Mouse (Mus musculus): ENCODE results near the gene Limk1. TPM values are rescaled to one million over a fixed set of nuclear protein-coding genes. Genes with fewer than 3 reads are reported as not detected.
A peak's percentile ranks its signal among the peaks of the same experiment; 100 is the strongest.

Gene Limk1
- polyA plus RNA-seq, 1 experiment = 22.3 TPM

- TF ChIP-seq MAX (IDR thresholded peaks at IDR 0.05; ENCODE audit: low read depth) (no peak), POLR2A (IDR thresholded peaks at IDR 0.05; ENCODE audit: insufficient read length, low read depth) (no peak), MYOD1 (IDR thresholded peaks at IDR 0.05; ENCODE audit: control insufficient read depth in 1 of 3, insufficient read length in 2 of 3, low read depth in 2 of 3) (no peak), TCF12 (IDR thresholded peaks at IDR 0.05; ENCODE audit: insufficient read depth, poor library complexity, severe bottlenecking) (no peak), TCF3 (IDR thresholded peaks at IDR 0.05; ENCODE audit: insufficient read length, low read depth) (no peak), REST (IDR thresholded peaks at IDR 0.05; ENCODE audit: insufficient read depth, insufficient read length) (no peak), SRF (IDR thresholded peaks at IDR 0.05; ENCODE audit: control insufficient read depth, insufficient read length, low read depth) (no peak), POLR2AphosphoS2 (IDR thresholded peaks at IDR 0.05; ENCODE audit: insufficient read length, low read depth) (no peak), CEBPB (IDR thresholded peaks at IDR 0.05; ENCODE audit: insufficient read depth, poor library complexity, severe bottlenecking) (no peak), MYOG (IDR thresholded peaks at IDR 0.05; ENCODE audit: control insufficient read depth in 1 of 3, insufficient read depth in 1 of 3, insufficient read length in 2 of 3, low read depth in 2 of 3) (no peak), USF1 (IDR thresholded peaks at IDR 0.05; ENCODE audit: low read depth) (no peak), E2F4 (IDR thresholded peaks at IDR 0.05; ENCODE audit: insufficient read depth) (no peak)
- Histone ChIP-seq H3K36me3 (ENCODE audit: control insufficient read depth, insufficient read depth) (no peaks in the 10 kb centered on the region), H3K4me3 (no peak overlapping the region), H3K79me2 (ENCODE audit: control insufficient read depth, insufficient read depth) (no peaks in the 10 kb centered on the region), H3ac (ENCODE audit: control insufficient read depth, insufficient read length) (no peak overlapping the region), H3K4me2 (ENCODE audit: low read depth) (no peak overlapping the region), H3K27me3 (ENCODE audit: control insufficient read depth, insufficient read depth, insufficient read length) (no peaks in the 10 kb centered on the region)
These were observed 44.3 kb downstream of the Limk1 start for GRCm38 (mm10) chr5:134644121-134644520.

GRCm38 (mm10) chr5:134640371-134640770, 48.0 kb downstream of the Limk1 start:
- Histone ChIP-seq H3ac (ENCODE audit: control insufficient read depth, insufficient read length) (no peak overlapping the region), H3K4me3 (no peak overlapping the region), H3K27me3 (ENCODE audit: control insufficient read depth, insufficient read depth, insufficient read length) (no peaks in the 10 kb centered on the region), H3K79me2 (ENCODE audit: control insufficient read depth, insufficient read depth) (peaks cover 33% of the 10 kb centered on the region), H3K4me2 (ENCODE audit: low read depth) (no peak overlapping the region), H3K36me3 (ENCODE audit: control insufficient read depth, insufficient read depth) (peaks cover 10% of the 10 kb centered on the region)
- TF ChIP-seq SRF (IDR thresholded peaks at IDR 0.05; ENCODE audit: control insufficient read depth, insufficient read length, low read depth) (no peak), MYOG (IDR thresholded peaks at IDR 0.05; ENCODE audit: control insufficient read depth in 1 of 3, insufficient read depth in 1 of 3, insufficient read length in 2 of 3, low read depth in 2 of 3) (no peak), USF1 (IDR thresholded peaks at IDR 0.05; ENCODE audit: low read depth) (no peak), MAX (IDR thresholded peaks at IDR 0.05; ENCODE audit: low read depth) (no peak), MYOD1 (IDR thresholded peaks at IDR 0.05; ENCODE audit: control insufficient read depth in 1 of 3, insufficient read length in 2 of 3, low read depth in 2 of 3) (no peak), TCF3 (IDR thresholded peaks at IDR 0.05; ENCODE audit: insufficient read length, low read depth) (no peak), REST (IDR thresholded peaks at IDR 0.05; ENCODE audit: insufficient read depth, insufficient read length) (no peak), TCF12 (IDR thresholded peaks at IDR 0.05; ENCODE audit: insufficient read depth, poor library complexity, severe bottlenecking) (no peak), E2F4 (IDR thresholded peaks at IDR 0.05; ENCODE audit: insufficient read depth) (no peak), POLR2AphosphoS2 (IDR thresholded peaks at IDR 0.05; ENCODE audit: insufficient read length, low read depth) (no peak)

GRCm38 (mm10) chr5:134639269-134639682, 49.1 kb downstream of the Limk1 start, which contains the start of gene Eif4h:
Gene Eif4h, minus strand, starts transcription at chr5:134639490.
- Histone ChIP-seq H3K4me3 (peak within 1 kb of the TSS; percentile 73), H3K79me2 (ENCODE audit: control insufficient read depth, insufficient read depth) (peaks cover 44% of the 10 kb centered on the region), H3ac (ENCODE audit: control insufficient read depth, insufficient read length) (peak within 1 kb of the TSS; percentile 100), H3K4me2 (ENCODE audit: low read depth) (peak within 1 kb of the TSS; percentile 92), H3K36me3 (ENCODE audit: control insufficient read depth, insufficient read depth) (peaks cover 11% of the 10 kb centered on the region), H3K27me3 (ENCODE audit: control insufficient read depth, insufficient read depth, insufficient read length) (no peaks in the 10 kb centered on the region)
- TF ChIP-seq CEBPB (IDR thresholded peaks at IDR 0.05; ENCODE audit: insufficient read depth, poor library complexity, severe bottlenecking) = no peak
- no peak for TF ChIP-seq MAX (IDR thresholded peaks at IDR 0.05; ENCODE audit: low read depth)
- TF ChIP-seq SRF (IDR thresholded peaks at IDR 0.05; ENCODE audit: control insufficient read depth, insufficient read length, low read depth) = peak; percentile 29
- TF ChIP-seq E2F4 (IDR thresholded peaks at IDR 0.05; ENCODE audit: insufficient read depth) = no peak
- peak; percentile 73 for TF ChIP-seq USF1 (IDR thresholded peaks at IDR 0.05; ENCODE audit: low read depth)
- TF ChIP-seq MYOD1 (IDR thresholded peaks at IDR 0.05; ENCODE audit: control insufficient read depth in 1 of 3, insufficient read length in 2 of 3, low read depth in 2 of 3) = peak in 1 of 3 experiments; percentile 35
- TF ChIP-seq TCF3 (IDR thresholded peaks at IDR 0.05; ENCODE audit: insufficient read length, low read depth) = no peak
- TF ChIP-seq POLR2A (IDR thresholded peaks at IDR 0.05; ENCODE audit: insufficient read length, low read depth) = peak; percentile 85
- no peak for TF ChIP-seq TCF12 (IDR thresholded peaks at IDR 0.05; ENCODE audit: insufficient read depth, poor library complexity, severe bottlenecking)
- TF ChIP-seq MYOG (IDR thresholded peaks at IDR 0.05; ENCODE audit: control insufficient read depth in 1 of 3, insufficient read depth in 1 of 3, insufficient read length in 2 of 3, low read depth in 2 of 3) = no peak
- TF ChIP-seq POLR2AphosphoS2 (IDR thresholded peaks at IDR 0.05; ENCODE audit: insufficient read length, low read depth) = peak; percentile 89
- no peak for TF ChIP-seq REST (IDR thresholded peaks at IDR 0.05; ENCODE audit: insufficient read depth, insufficient read length)

- H3ac ChIP-seq (ENCODE audit: control insufficient read depth, insufficient read length) = peak overlapping the region; percentile 100
These were observed 49.7 kb downstream of the Limk1 start for GRCm38 (mm10) chr5:134638461-134639268.

More at GRCm38 (mm10) chr5:134638461-134639268, 49.7 kb downstream of the Limk1 start:
- peak overlapping the region; percentile 92 for H3K4me2 ChIP-seq (ENCODE audit: low read depth)
- no peaks in the 10 kb centered on the region for H3K27me3 ChIP-seq (ENCODE audit: control insufficient read depth, insufficient read depth, insufficient read length)
- H3K4me3 ChIP-seq = peak overlapping the region; percentile 73
- TF ChIP-seq POLR2AphosphoS2 (IDR thresholded peaks at IDR 0.05; ENCODE audit: insufficient read length, low read depth) (peak; percentile 29), USF1 (IDR thresholded peaks at IDR 0.05; ENCODE audit: low read depth) (no peak), MAX (IDR thresholded peaks at IDR 0.05; ENCODE audit: low read depth) (no peak), E2F4 (IDR thresholded peaks at IDR 0.05; ENCODE audit: insufficient read depth) (no peak), REST (IDR thresholded peaks at IDR 0.05; ENCODE audit: insufficient read depth, insufficient read length) (no peak), SRF (IDR thresholded peaks at IDR 0.05; ENCODE audit: control insufficient read depth, insufficient read length, low read depth) (no peak), MYOG (IDR thresholded peaks at IDR 0.05; ENCODE audit: control insufficient read depth in 1 of 3, insufficient read depth in 1 of 3, insufficient read length in 2 of 3, low read depth in 2 of 3) (peak in 1 of 3 experiments; percentile 18), POLR2A (IDR thresholded peaks at IDR 0.05; ENCODE audit: insufficient read length, low read depth) (no peak), TCF3 (IDR thresholded peaks at IDR 0.05; ENCODE audit: insufficient read length, low read depth) (no peak)
- peaks cover 50% of the 10 kb centered on the region for H3K79me2 ChIP-seq (ENCODE audit: control insufficient read depth, insufficient read depth)
- H3K36me3 ChIP-seq (ENCODE audit: control insufficient read depth, insufficient read depth) = peaks cover 11% of the 10 kb centered on the region
